In the genomic region with DNA sequence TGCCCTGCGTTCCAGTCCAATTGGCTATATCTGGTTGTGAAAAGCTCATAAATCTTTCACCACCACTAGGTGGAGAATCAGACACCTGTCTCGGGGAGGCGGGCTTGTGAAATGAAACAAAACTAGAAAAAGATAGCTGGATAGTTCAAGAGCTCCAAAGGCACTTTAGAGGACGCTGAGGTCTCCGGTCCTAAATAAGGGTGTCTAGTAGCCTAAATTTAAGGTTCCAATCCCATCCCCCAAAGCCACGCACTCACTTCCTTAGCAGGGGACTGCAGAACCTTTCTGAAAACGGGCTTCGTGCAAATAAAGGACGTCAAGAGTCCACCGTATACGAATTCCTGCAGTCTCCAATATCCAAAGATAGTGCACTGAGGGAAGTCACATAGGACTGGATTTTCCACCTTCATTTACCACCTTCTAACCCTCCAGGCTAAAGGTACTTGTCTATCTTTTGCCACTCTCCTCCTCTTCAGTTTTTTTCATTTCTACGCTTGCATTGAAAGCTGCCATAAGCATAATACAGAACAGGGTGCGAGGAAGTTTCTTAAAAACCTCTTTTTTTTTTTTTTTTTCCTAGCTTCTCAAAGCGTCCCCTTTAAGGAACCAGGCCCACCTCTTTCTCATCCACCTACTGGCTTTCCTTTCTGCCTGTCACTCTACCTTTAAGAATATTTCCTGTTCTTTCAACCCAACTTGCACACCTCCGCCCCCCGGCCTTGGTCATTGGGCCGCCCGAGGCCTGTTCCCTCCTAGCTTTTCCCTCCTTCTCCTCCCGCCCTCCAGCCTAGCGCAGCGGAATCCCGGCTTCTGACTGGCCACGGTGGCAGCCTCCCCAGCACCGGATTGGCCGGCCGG, we compare ENCODE assay signal across 1 mouse cellular context.
TF ChIP-seq lines count a peak whose summit lies in the region.

No protein-coding gene starts in this region.

TF ChIP-seq in CH12.LX, 34 proteins besides CTCF, POLR2A, EP300 and RAD21:
- TF ChIP-seq SMC3 (IDR thresholded peaks at IDR 0.05; ENCODE audit: low read depth, low read length) (peak; percentile 58), RCOR1 (conservative IDR thresholded peaks at IDR 0.05; ENCODE audit: low read depth, low read length) (no peak), USF1 (IDR thresholded peaks at IDR 0.05; ENCODE audit: low read depth, low read length) (no peak), BHLHE40 (IDR thresholded peaks at IDR 0.05; ENCODE audit: low read depth, low read length) (peak; percentile 24; the same call in 1 of the 2 replicates), KAT2A (IDR thresholded peaks at IDR 0.05; ENCODE audit: insufficient replicate concordance, low read length) (peak; percentile 85), ETS1 (conservative IDR thresholded peaks at IDR 0.05; ENCODE audit: low read depth, low read length) (no peak), HCFC1 (IDR thresholded peaks at IDR 0.05; ENCODE audit: low read depth, low read length) (peak; percentile 83), ZMIZ1 (IDR thresholded peaks at IDR 0.05; ENCODE audit: low read depth, low read length) (peak; percentile 41; the same call in 1 of the 2 replicates), PAX5 (IDR thresholded peaks at IDR 0.05; ENCODE audit: low read length) (no peak), JUN (IDR thresholded peaks at IDR 0.05; ENCODE audit: insufficient read depth, low read depth, low read length) (no peak), NRF1 (IDR thresholded peaks at IDR 0.05; ENCODE audit: low read depth, low read length) (peak; percentile 64), MXI1 (IDR thresholded peaks at IDR 0.05; ENCODE audit: low read depth, low read length) (peak; percentile 51; the same call in 1 of the 2 replicates), E2F4 (IDR thresholded peaks at IDR 0.05; ENCODE audit: insufficient replicate concordance, low read depth, low read length) (peak; percentile 82; the same call in 1 of the 2 replicates), UBTF (IDR thresholded peaks at IDR 0.05; ENCODE audit: low read depth, low read length) (no peak; the same call in 1 of the 2 replicates), ELF1 (IDR thresholded peaks at IDR 0.05; ENCODE audit: low read depth, low read length) (peak; percentile 89), MEF2A (IDR thresholded peaks at IDR 0.05; ENCODE audit: borderline replicate concordance, low read depth, low read length) (peak; percentile 44; the same call in 1 of the 2 replicates), SIN3A (IDR thresholded peaks at IDR 0.05; ENCODE audit: low read length) (peak; percentile 79), MYC (IDR thresholded peaks at IDR 0.05; ENCODE audit: low read depth, low read length) (no peak), CHD1 (IDR thresholded peaks at IDR 0.05; ENCODE audit: low read depth, low read length) (peak; percentile 65; the same call in 1 of the 2 replicates), MAX (IDR thresholded peaks at IDR 0.05; ENCODE audit: low read length) (peak; percentile 67), ZC3H11A (IDR thresholded peaks at IDR 0.05; ENCODE audit: low read depth, low read length) (no peak), TCF12 (IDR thresholded peaks at IDR 0.05; ENCODE audit: low read depth, low read length) (peak; percentile 62), POLR2AphosphoS2 (IDR thresholded peaks at IDR 0.05; ENCODE audit: low read depth, low read length) (no peak; the same call in 1 of the 2 replicates), TBP (conservative IDR thresholded peaks at IDR 0.05; ENCODE audit: low read depth, low read length) (peak; percentile 66), MAFK (IDR thresholded peaks at IDR 0.05; ENCODE audit: insufficient replicate concordance, low read length) (no peak), IRF4 (IDR thresholded peaks at IDR 0.05; ENCODE audit: low read depth, low read length) (peak; percentile 79), NELFE (IDR thresholded peaks at IDR 0.05; ENCODE audit: low read depth, low read length) (no peak), CHD2 (IDR thresholded peaks at IDR 0.05; ENCODE audit: low read length) (peak; percentile 96), MAZ (IDR thresholded peaks at IDR 0.05; ENCODE audit: low read depth, low read length) (peak; percentile 100), GABPA (IDR thresholded peaks at IDR 0.05; ENCODE audit: insufficient replicate concordance, low read depth, low read length) (peak; percentile 8; the same call in 1 of the 2 replicates), ZNF384 (IDR thresholded peaks at IDR 0.05; ENCODE audit: low read depth, low read length) (peak; percentile 100), JUND (conservative IDR thresholded peaks at IDR 0.05; ENCODE audit: low read depth, low read length) (0 out of 2 replicates have a peak, but pooled peaks have one; percentile 9), USF2 (conservative IDR thresholded peaks at IDR 0.05; ENCODE audit: low read depth, low read length) (0 out of 2 replicates have a peak, but pooled peaks have one; percentile 15), ZKSCAN1 (IDR thresholded peaks at IDR 0.05; ENCODE audit: borderline replicate concordance, low read depth, low read length) (no peak; the same call in 1 of the 2 replicates)
